Mouse (Mus musculus): ENCODE measurements around the gene Adamts20.

- TF ChIP-seq CTCF (IDR thresholded peaks at IDR 0.05; ENCODE audit: borderline replicate concordance, control insufficient read depth, extremely low read depth, insufficient read depth, low read length, poor library complexity) (no peak), POLR2A (IDR thresholded peaks at IDR 0.05; ENCODE audit: control insufficient read depth, extremely low read depth, insufficient read depth, low read length, poor library complexity) (no peak)
These were observed 220.9 kb downstream of the Adamts20 start for GRCm38 (mm10) chr15:94244336-94244735.

Data from thymus, adult 2 months (tissue).